Mouse (Mus musculus) lung, postnatal 0 days (tissue): ENCODE data around the gene Mettl6. TPM values are rescaled to one million over a fixed set of nuclear protein-coding genes. Genes with fewer than 3 reads are reported as not detected.

ENCODE experiments used
- ATAC-seq: fragments of 200-750 bp; cut with Nextera tagmentation; 2 replicates; pipeline ENCODE4 v1.8.0; 2017; ENCODE audit warnings: moderate library complexity
- DNase-seq: peaks from one replicate; pipeline ENCODE4 v3.0.0-alpha.2; 2016; ENCODE audit warnings: low spot score
- H3K27ac ChIP-seq: fragments of 300-500 bp; sonication (generic); 2 replicates; pipeline ENCODE4 v1.5.1; 2014; ENCODE audit warnings: antibody characterized with exemption, mild to moderate bottlenecking, low read length, mixed read lengths
- H3K27me3 ChIP-seq: fragments of 300-500 bp; sonication (generic); replicated peaks from 2 replicates; pipeline ENCODE4 v1.6.1; 2014; ENCODE audit warnings: low read length, mixed read lengths; ENCODE audit not compliant: insufficient read depth
- H3K36me3 ChIP-seq: fragments of 300-500 bp; sonication (generic); 2 replicates; pipeline ENCODE4 v1.6.1; 2014; ENCODE audit warnings: low read length, mixed read lengths; ENCODE audit not compliant: insufficient read depth
- H3K4me1 ChIP-seq: fragments of 300-500 bp; sonication (generic); 2 replicates; pipeline ENCODE4 v1.6.1; 2014; ENCODE audit warnings: antibody characterized with exemption, low read depth, low read length, mixed read lengths; ENCODE audit not compliant: insufficient read depth
- H3K4me2 ChIP-seq: fragments of 300-500 bp; sonication (generic); replicated peaks from 2 replicates; pipeline ENCODE4 v1.6.1; 2014; ENCODE audit warnings: low read depth, mild to moderate bottlenecking, low read length, moderate library complexity, mixed read lengths
- H3K4me3 ChIP-seq: fragments of 300-500 bp; sonication (generic); 2 replicates; pipeline ENCODE4 v1.5.1; 2014; ENCODE audit warnings: low read depth, low read length
- H3K9ac ChIP-seq: fragments of 300-500 bp; sonication (generic); replicated peaks from 2 replicates; pipeline ENCODE4 v1.6.1; 2014; ENCODE audit warnings: low read depth, mild to moderate bottlenecking
- H3K9me3 ChIP-seq: fragments of 300-500 bp; sonication (generic); 2 replicates; pipeline ENCODE4 v1.6.1; 2016; ENCODE audit warnings: low read length, mixed read lengths
- CTCF ChIP-seq: IDR thresholded peaks from 2 replicates; pipeline ENCODE4 v1.5.1; 2016; ENCODE audit warnings: antibody characterized with exemption, mild to moderate bottlenecking
- EP300 ChIP-seq: IDR thresholded peaks from 2 replicates; pipeline ENCODE4 v1.6.1; 2016; ENCODE audit warnings: antibody characterized with exemption, mild to moderate bottlenecking, control low read depth
- WGBS: fragments of 180-500 bp; shearing (Covaris S2); extraction: QIAGEN DNeasy Blood & Tissue Kit; methylation state at CpG from one replicate; pipeline ENCODE4 v1.1.7; 2014; 5-methylcytosine and 5-hydroxymethylcytosine counted together
- polyA plus RNA-seq: library from polyadenylated mRNA; unstranded; fragments of >200 nt; fragmentation: Nextera tagmentation; extraction: Ambion mirVana; gene quantifications from 2 replicates; pipeline ENCODE4 v1.2.1, GENCODE M21; 2015

The Mettl6 gene
- polyA plus RNA-seq, 1 experiment from 2014 or later, result 49.1 TPM

DNA sequence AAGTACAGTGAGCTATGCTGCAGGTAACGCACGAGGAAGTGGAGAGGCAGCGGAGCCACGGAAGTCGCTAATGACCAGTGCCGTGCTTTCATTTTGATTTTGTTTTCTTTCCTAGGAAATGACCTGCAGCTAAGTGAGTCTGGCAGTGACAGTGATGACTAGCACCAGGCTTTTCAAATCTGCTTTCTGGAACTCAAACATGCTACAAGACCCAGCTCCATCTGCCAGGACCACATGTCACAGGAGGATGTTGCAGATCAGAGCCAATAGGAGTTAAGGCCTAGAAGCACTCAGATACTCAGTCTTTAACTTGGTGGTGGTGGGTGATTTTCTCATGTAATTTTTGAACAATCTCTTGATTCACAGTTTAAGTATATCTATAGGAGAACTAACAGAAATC is 11.6 kb upstream of the Mettl6 start:
- Histone ChIP-seq H3K27me3 (no peaks in the 10 kb centered on the region), H3K36me3 (peaks cover 50% of the 10 kb centered on the region), H3K9me3 (no peaks in the 10 kb centered on the region), H3K4me2 (no peak overlapping the region), H3K4me1 (no peaks in the 10 kb centered on the region), H3K4me3 (no peak overlapping the region), H3K9ac (no peak overlapping the region), H3K27ac (no peak overlapping the region)
- DNase-seq (no peak), ATAC-seq (no peak)
- whole genome bisulfite sequencing, result 87% methylated on average over 6 of the region's 6 CpGs
- TF ChIP-seq EP300, result no peak
- TF ChIP-seq CTCF, result no peak

DNA sequence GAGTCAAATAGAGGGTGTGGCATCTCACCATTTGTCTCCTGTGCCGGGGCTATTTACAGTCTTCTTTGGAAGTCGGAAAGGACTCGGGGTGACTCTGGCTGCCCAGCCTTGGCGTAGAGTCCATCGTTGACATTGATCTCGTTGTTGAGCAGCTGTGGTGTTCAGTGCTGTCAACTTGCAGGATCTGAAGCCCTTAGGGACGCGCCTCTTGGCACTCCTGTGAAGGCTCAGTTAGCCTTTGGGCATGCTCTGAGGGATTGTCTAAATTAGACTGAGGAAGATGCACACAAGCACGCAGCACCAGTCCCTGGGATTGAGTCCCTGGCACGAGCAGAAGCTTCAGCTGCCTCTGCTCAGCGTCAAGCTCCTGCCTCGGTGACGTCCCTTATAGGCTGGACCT is 8.6 kb upstream of the Mettl6 start:
- Histone ChIP-seq H3K4me3 (no peak overlapping the region), H3K36me3 (peaks cover 53% of the 10 kb centered on the region), H3K4me2 (no peak overlapping the region), H3K9ac (no peak overlapping the region), H3K27me3 (no peaks in the 10 kb centered on the region), H3K9me3 (no peaks in the 10 kb centered on the region), H3K27ac (no peak overlapping the region), H3K4me1 (no peaks in the 10 kb centered on the region)
- ATAC-seq, result no peak
- 90% methylated on average over 13 of the region's 13 CpGs for WGBS
- DNase-seq, result no peak
- TF ChIP-seq CTCF (no peak), EP300 (no peak)

DNA sequence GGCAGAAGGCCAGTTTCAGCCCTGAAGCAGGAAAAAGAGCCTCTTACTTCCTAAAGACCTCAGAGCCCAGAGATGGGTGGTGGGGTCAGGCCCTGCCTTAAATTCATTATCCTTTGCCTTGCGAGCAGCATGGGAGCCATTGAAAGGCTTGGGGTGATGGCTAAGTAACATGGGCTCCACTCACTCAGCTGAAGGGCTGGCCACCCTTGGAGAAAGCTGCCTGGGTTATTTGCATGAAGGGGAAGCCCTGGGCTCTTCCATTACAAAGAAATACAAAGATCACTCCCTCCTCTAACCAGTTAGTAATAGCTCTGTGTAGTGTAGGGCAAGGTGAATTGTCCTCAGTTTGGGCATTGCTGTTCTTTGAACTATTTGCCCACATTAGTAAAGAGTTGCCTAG is 4.7 kb upstream of the Mettl6 start:
- H3K9ac ChIP-seq, result no peak overlapping the region
- TF ChIP-seq EP300 (no peak), CTCF (no peak)
- H3K36me3 ChIP-seq, result peaks cover 19% of the 10 kb centered on the region
- DNase-seq (no peak), ATAC-seq (no peak)
- no peak overlapping the region for H3K4me2 ChIP-seq
- no peaks in the 10 kb centered on the region for H3K9me3 ChIP-seq
- peaks cover 11% of the 10 kb centered on the region; the same call in 1 of the 2 replicates for H3K4me1 ChIP-seq
- no peak overlapping the region for H3K4me3 ChIP-seq
- 86% methylated on average over 1 of the region's 1 CpGs for WGBS
- H3K27me3 ChIP-seq, result no peaks in the 10 kb centered on the region
- no peak overlapping the region for H3K27ac ChIP-seq

DNA sequence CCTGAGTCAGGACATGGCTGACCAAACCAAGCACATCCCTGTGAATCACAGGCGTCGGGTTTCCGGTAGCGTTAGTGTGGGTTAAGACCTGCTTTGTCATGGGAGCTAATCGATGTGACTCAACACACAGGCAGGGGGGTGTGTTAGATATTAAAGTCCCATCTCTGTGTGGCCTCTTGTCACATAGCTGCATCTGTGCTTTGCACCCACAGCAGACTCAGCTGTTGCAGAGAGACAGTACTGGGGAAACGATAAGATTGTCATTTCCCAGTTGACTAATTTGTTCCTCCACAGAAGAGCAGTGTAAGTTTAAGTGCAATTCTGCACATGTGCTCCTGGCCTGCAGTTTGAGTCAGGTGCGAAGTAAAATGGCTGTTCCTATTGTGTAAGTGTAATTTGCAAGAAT is 1.4 kb upstream of the Mettl6 start:
- 21% methylated on average over 7 of the region's 7 CpGs for WGBS

DNA sequence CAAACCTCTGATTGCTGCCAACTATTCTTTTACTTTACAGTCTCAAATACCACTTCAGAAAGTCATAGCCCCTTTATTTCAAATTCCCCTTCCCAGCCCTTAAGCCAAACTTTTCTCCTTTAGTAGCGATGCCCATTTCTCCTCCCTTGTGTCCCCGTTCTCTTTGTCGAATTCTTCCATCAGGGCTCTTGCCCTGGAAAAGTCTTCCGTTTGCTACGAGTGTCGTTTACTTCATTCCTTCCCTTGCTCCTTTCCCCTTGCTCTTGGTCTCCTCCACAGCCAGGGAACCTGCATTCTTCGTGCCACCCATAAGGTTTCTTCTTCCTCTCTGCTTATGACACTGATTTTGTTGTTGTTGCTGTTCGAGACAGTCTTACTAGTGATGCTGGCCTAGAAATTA is 698 bp upstream of the Mettl6 start:
- ATAC-seq, result no peak
- peak overlapping the region; percentile 92 for H3K9ac ChIP-seq
- peak overlapping the region; percentile 80 for H3K4me2 ChIP-seq
- no peaks in the 10 kb centered on the region for H3K9me3 ChIP-seq
- peak overlapping the region; percentile 92 for H3K27ac ChIP-seq
- H3K4me3 ChIP-seq, result peak overlapping the region; percentile 88
- TF ChIP-seq EP300 (no peak), CTCF (no peak)
- DNase-seq, result peak; percentile 6
- no peaks in the 10 kb centered on the region for H3K27me3 ChIP-seq
- H3K36me3 ChIP-seq, result peaks cover 17% of the 10 kb centered on the region; the same call in 1 of the 2 replicates
- WGBS, result 1% methylated on average over 8 of the region's 8 CpGs
- H3K4me1 ChIP-seq, result peaks cover 11% of the 10 kb centered on the region; the same call in 1 of the 2 replicates

More for the DNA sequence above, 1.4 kb upstream of the Mettl6 start:
- Histone ChIP-seq H3K9me3 (no peaks in the 10 kb centered on the region), H3K4me3 (peak overlapping the region; percentile 88; the same call in 1 of the 2 replicates), H3K36me3 (peaks cover 21% of the 10 kb centered on the region; the same call in 1 of the 2 replicates), H3K27me3 (no peaks in the 10 kb centered on the region), H3K27ac (no peak overlapping the region), H3K9ac (peak overlapping the region; percentile 92; the same call in 1 of the 2 replicates), H3K4me2 (peak overlapping the region; percentile 80), H3K4me1 (peaks cover 11% of the 10 kb centered on the region; the same call in 1 of the 2 replicates)
- TF ChIP-seq EP300 (no peak), CTCF (no peak)
- peak; percentile 39 for DNase-seq
- no peak for ATAC-seq

DNA sequence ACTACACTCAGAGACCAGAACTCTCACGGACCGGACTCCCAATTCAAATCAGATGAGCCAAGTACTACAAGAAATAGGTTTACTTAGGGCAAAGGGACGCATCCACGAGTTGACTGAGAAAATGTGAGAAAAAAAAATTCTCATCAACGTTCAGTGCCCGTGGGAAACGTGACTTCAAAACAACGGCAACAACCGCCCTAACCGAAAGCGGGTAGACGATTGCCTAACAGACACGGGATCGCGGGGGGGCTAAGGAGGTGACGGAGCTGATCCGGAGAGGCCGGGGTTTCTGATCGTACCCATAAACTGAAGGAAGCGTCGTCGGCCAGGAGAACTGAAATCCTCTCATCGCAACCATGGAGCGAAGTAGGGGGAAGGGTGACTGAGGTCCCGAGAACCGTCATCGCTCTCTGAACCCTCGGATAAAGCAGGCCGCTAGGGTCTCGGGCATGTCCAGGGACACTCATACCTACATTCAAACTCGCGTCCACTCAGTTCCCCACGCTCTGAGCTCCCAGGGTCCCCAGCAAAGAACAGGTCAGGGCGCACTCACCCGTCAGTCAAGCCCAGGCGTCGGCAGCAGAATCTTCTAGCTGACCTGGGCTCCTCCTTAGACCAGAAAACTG is 378 bp downstream of the Mettl6 start, which contains the start of gene Eaf1:
Gene Eaf1, plus strand, starts transcription at position 51 of the 626 bp plus-strand sequence.
- Histone ChIP-seq H3K9ac (peak within 1 kb of the TSS; percentile 92), H3K4me2 (peak within 1 kb of the TSS; percentile 80), H3K4me3 (peak within 1 kb of the TSS; percentile 88), H3K4me1 (peaks cover 11% of the 10 kb centered on the region; the same call in 1 of the 2 replicates), H3K27ac (peak within 1 kb of the TSS; percentile 92), H3K9me3 (no peaks in the 10 kb centered on the region), H3K36me3 (peaks cover 21% of the 10 kb centered on the region; the same call in 1 of the 2 replicates), H3K27me3 (no peaks in the 10 kb centered on the region)
- ATAC-seq, result peak; percentile 61
- under 1% methylated on average over 37 of the region's 37 CpGs for WGBS
- TF ChIP-seq CTCF (no peak), EP300 (0 out of 2 replicates have a peak, but pooled peaks have one; percentile 34)
- DNase-seq, result peak; percentile 82
